Mouse (Mus musculus) megakaryocyte, embryonic 14.5 days (primary cell): Measurements from ENCODE around the gene Cdc25a.

ENCODE experiments used
- FLI1 ChIP-seq: IDR thresholded peaks from 2 replicates; pipeline ENCODE4 v1.6.1; 2012; ENCODE audit warnings: low read length, inconsistent platforms, mixed read lengths
- GATA1 ChIP-seq: IDR thresholded peaks from 3 replicates; pipeline ENCODE4 v1.6.1; 2012; ENCODE audit warnings: mixed read lengths, low read length, inconsistent platforms, borderline replicate concordance

DNA sequence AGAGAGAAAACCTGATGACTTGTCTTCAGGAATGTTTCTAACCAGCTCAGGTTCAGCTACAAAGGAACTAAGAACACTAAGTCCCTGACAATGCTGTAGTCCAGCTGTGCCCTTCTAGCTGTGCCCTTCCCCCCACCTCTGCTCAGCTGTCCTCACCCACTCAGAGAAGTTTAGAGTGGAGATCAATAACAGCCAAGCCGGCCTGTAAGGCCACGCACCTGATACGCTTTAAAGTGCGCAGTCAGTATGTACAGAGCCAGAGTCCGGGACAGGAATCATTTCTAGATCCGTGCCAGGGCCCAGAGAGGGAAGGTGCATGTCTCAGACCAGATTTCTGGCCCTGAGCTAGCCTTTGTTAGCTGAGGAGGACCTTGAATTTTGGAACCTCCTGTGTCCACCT is 19.4 kb upstream of the Cdc25a start:
- TF ChIP-seq GATA1 (no peak), FLI1 (no peak)
